Mouse (Mus musculus): ENCODE data around the gene Nrbp1.

The Nrbp1 gene

DNA sequence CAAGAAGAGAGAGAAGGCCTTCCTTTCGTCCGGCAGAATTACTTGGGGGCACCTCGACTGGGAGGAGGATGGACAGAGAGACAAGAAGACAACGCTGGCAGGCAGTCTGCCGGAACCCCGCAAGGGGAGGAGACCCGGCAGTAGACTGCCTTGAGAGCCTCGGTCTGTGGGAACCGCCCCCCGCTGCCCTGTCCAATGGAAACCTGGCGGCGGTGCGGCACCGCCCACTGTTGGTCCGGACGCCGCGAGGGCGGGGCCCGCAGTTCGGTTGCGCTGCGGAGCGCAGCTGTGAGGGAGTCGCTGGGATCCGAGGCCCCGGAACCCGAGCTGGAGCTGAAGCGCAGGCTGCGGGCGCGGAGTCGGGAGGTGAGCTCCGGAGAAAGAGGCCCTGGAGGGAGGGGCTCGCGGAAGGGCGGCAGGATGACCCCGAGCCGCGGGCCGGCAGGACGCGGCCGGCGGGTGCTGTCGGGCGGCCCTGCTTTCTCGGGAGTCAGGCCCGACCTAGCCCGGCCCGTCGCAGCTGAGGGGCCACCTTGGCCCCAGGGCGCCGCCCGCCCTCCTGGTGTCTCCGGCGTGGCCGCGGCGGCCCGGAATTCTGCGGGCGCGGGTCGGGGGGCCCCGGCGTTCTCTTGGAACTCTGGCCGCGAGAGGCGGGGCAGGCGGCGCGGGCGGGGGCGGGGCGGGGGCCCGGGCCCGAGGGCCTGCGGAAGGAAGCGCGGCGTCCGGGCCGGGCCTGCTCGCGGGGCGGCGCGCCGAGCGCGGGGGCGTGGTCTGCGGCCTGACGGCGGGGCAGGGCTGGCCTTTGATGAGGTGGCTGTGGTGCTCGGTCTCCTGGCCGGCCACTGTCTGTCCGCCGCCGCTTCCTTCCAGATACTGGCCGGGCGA is at the start of gene Nrbp1, which contains the start of gene Gm9970:
Nrbp1 (plus strand) TSS at position 228 of the 885 bp plus-strand sequence.
Gm9970 (minus strand) TSS at position 596 of the 885 bp plus-strand sequence.
- peak; percentile 97 for DNase-seq

DNA sequence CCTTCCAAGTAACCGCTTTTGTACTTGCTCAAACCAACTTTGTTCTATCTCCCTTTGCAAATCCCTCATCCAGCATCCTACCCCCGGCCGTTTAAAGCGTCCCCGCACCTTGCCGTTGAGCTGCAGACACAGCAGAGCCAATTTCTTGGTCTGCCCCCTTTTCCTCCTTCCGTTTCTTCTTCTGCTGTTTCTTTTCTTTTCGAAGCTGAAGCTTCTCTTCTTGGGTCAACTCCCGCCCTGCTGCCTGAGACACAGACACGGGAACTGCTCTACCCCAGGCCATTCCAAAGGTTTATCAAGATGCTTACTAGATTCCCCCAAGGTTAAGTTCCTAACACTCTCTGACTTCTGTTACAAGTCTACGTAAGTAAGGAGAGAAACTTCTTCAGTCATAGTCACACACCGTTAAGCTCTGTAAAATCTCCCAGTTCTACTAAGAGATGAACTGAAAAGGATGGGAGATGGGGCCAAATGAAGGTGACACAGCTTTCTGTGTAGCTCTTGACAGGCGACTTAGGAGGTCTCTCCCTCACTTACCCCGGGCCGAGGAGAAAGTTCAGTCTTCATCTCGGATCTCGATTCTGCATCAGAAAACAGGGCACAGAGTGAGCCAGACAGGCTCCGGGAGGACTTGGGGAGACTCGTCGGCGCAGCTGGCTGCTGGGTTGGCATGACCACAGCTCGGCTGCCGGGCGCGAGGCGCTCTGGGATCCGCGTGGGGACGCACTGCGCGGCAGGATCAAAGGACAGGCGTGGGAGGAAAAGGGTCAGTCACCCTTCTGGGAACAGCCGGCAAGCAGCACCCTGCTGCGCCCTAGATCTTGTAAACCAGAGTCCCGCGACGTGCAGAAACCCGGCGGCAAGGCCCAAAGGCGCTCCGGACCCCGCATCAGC is 48.4 kb upstream of the Nrbp1 start:
- peak; percentile 27 for DNase-seq

GRCm38 (mm10) chr5:31192939-31193630 is 47.6 kb upstream of the Nrbp1 start, which contains the start of the genes Snx17 and Eif2b4:
TSS of gene Snx17 (plus strand) at chr5:31193227.
TSS of gene Eif2b4 (minus strand) at chr5:31193430.
- DNase-seq: peak; percentile 99

DNA sequence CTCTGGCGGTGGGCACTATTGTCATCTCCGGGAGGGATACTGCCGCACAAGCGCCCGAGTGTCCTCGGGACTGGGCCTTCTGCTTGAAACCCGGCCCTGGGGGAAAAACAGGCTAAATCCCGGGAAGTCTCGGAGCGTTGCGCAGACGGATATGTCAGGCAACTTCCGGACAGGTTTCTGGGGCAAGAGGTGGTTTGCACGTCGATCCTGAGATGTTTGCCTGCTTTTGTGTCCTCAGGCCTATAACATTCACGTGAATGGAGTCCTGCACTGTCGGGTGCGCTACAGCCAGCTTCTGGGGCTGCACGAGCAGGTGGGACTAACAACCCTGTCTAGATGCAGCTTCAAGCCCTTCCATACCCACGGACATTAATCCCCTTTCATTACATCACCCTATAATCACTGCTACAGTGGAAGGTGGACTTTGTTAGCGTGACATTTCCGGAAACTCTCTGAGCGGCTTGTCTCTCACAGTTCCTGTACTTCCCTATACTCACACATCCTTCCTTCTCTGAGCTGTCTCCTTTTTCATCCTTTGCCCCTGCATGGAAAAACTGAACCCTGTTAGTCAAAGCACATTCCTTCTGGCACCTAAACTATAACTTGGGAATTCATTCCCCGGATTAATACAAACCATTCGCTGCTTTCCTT is 46.9 kb upstream of the Nrbp1 start:
- DNase-seq: no peak

- no peak for DNase-seq
Observed at GRCm38 (mm10) chr5:31194486-31195485, 45.9 kb upstream of the Nrbp1 start.

DNA sequence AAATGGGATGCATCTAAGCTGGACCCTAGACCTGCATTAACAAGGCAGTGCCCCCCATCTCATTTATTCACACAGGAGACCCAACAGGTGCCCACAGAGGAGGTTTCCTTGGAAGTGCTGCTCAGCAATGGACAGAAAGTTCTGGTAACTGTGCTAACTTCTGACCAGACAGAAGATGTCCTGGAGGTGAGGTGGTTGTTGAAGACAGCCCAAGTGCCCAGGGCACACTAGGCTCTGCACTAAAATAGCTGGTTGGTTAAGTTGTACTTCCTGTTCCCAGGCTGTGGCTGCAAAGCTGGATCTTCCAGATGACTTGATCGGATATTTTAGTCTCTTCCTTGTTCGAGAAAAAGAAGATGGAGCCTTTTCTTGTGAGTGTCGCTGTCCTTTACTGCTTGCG is 45.0 kb upstream of the Nrbp1 start:
- no peak for DNase-seq

GRCm38 (mm10) chr5:31196207-31196606 is 44.5 kb upstream of the Nrbp1 start:
- DNase-seq: no peak

GRCm38 (mm10) chr5:31197072-31197471 is 43.6 kb upstream of the Nrbp1 start:
- no peak for DNase-seq

- DNase-seq: no peak
Observed at GRCm38 (mm10) chr5:31198170-31198569, 42.5 kb upstream of the Nrbp1 start.

DNA sequence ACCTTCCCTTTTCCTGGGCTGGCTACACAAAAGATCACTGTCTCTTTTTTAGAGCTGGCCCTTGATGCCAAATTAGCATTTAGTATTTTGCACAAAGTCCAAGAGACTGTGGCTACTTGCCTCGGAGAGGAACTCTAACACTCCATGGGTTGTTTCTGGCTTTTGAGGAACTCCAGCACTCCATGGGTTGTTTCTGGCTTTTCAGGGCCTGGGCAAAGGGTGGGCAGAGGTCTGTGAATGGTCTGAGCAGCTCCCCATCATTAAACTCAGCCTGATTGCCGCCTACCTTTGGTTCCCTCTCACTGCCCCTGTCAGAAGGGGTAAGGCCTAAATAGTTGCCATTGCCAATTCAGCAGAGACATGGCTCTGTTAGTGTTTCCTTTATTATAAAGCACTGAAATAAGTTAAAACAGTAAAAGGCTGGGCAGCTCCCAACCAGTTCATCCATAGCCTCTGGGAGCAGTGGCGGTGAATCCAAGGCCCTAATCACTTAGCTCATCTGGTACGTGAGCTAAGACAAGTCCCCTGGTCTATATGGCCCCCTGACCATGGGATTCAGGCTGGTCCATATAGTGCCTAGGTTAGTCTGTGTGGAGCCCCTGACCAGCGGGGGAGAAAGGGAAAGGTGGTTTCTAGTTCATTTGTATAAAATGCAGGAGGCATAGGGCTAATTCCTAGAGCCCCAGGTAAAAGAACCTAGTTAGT is 41.9 kb upstream of the Nrbp1 start:
- no peak for DNase-seq

DNA sequence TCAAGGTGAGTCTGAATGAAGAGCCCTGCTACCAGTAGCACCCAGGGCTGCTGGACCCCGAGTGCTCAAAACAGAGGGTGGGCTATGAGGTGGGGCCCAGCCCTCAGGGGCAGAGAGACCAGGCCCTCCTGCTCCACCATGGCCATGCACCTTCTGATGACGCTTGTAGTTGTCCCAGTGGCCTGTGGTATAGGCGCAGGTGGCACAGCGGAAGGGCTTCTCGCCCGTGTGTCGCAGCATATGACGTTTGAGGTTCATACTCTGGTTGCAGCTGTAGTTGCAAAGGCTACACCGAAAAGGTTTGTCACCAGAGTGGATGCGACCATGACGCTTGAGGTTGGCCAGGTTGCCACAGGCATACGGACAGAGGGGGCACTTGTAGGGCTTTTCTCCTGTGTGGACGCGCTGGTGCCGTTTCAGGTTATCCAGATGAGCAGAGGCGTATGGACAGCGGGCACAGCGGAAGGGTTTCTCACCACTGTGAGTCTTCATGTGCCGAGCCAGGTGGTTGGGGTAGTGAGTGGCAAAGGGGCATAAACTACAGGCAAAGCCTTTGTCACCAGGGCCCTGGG is 41.3 kb upstream of the Nrbp1 start:
- DNase-seq: no peak

- DNase-seq: no peak
Observed at GRCm38 (mm10) chr5:31199893-31200292, 40.8 kb upstream of the Nrbp1 start.

GRCm38 (mm10) chr5:31200327-31200768 is 40.3 kb upstream of the Nrbp1 start:
- DNase-seq: peak; percentile 32

DNA sequence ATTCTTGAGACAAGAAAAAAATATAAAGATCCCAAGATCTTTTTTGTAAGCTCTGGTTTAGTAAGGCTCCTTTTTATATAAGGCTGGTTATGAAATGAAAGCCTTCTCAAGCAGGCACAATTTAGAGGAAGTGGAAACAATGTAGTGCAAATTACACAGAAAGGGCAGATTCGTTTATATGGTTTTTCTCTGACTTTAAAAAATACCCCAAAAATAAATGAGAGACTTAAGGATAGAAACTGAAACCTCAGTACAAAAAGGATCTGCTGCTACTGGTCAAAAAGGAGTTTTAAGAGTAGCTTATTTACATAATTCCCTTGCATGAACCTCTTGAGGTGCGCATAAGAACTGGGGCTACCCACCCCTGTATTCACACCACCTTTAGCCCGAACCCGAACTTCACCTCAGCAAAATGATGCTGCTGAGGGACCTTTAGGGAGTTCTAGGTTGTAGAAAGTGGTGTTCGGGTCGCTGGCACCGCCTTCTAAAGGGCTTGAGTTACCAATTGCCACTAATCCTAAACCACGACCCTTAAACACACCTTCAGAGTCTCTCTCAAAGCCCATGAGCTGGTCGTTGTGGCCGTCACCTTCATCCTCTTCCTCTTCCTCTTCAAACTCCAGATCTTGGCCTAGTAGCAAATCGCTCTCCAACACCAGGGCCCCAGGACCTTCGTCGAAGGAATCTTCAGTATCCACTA is 39.5 kb upstream of the Nrbp1 start:
- no peak for DNase-seq

GRCm38 (mm10) chr5:31201742-31202590 is 38.7 kb upstream of the Nrbp1 start, which contains the start of gene Zfp513:
TSS of gene Zfp513 (minus strand) at chr5:31202303.
- DNase-seq: peak; percentile 94

GRCm38 (mm10) chr5:31202933-31203332 is 37.7 kb upstream of the Nrbp1 start:
- no peak for DNase-seq

- DNase-seq: no peak
Observed at GRCm38 (mm10) chr5:31203866-31204265, 36.8 kb upstream of the Nrbp1 start.

- no peak for DNase-seq
Observed at GRCm38 (mm10) chr5:31204421-31204820, 36.2 kb upstream of the Nrbp1 start.
